Mouse (Mus musculus): Measurements from ENCODE around the gene Otof.

GRCm38 (mm10) chr5:30497299-30497698 is 35.6 kb upstream of the Otof start:
- TF ChIP-seq POLR2A (IDR thresholded peaks at IDR 0.05; ENCODE audit: insufficient read depth, low read depth, low read length) (no peak), CTCF (IDR thresholded peaks at IDR 0.05) (no peak), EP300 (IDR thresholded peaks at IDR 0.05; ENCODE audit: insufficient read depth, low read depth, low read length) (no peak)
